Mouse (Mus musculus): ENCODE measurements around the gene Dglucy. TPM values are rescaled to one million over a fixed set of nuclear protein-coding genes. Genes with fewer than 3 reads are reported as not detected.

Gene Dglucy
- polyA plus RNA-seq, 1 experiment from 2014 or later = 2.4 TPM

DNA sequence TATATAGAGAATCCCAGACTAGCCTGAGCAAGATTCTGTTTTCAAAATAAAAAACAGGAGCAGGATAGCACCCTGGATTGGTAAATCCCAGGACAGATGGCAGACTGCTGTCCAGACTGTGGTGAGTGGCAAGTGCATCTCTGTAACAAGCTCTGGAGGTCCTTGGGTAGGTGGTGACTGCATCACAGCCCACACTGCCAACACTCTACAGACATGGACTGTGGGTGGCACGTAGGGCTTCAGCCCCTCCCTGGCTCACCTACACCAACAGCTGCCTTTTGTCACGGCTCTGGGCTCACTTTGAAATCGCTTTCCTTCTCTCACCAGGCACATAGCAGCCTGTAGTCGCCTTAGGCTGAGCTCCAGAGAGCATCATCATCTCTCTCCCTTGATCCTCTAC is 164.3 kb downstream of the Dglucy start:
- DNase-seq (ENCODE audit: low spot score) = no peak
- Histone ChIP-seq H3K9me3 (ENCODE audit: control insufficient read depth, low read length) (no peaks in the 10 kb centered on the region), H3K4me3 (ENCODE audit: low read depth, low read length) (no peak overlapping the region), H3K4me1 (replicated peaks; ENCODE audit: control insufficient read depth, insufficient read depth, low read length) (no peaks in the 10 kb centered on the region), H3K36me3 (ENCODE audit: control insufficient read depth, insufficient read depth, low read length) (peaks cover 37% of the 10 kb centered on the region), H3K27me3 (replicated peaks; ENCODE audit: control insufficient read depth, insufficient read depth, low read length) (no peaks in the 10 kb centered on the region), H3K4me2 (ENCODE audit: low read length) (no peak overlapping the region), H3K27ac (ENCODE audit: low read depth) (no peak overlapping the region), H3K9ac (ENCODE audit: low read length) (no peak overlapping the region)
- no peak for ATAC-seq (replicated peaks; ENCODE audit: low FRiP score, low TSS enrichment, low read depth)
- WGBS = 69% methylated on average over 4 of the region's 4 CpGs

DNA sequence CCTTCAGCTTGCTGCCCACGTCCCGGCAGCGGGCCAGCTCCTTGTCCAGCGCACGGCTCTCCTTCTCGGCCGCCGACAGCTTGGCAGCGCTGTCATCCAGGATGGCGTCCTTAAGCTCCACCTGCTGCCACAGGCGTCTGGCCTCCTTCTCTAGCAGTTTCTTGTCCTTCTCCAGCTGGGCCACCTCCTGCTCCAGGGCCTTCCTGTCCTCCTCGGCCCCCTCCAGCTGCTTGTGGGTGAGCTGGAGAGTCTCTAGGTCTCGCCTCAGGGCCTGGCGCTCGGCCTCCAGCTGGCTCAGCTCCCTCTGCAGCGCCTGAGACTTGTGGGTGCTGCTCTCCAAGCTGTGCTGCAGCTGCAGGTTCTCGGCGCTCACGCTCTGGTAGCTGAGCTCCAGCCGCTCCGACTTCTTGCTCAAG is 166.1 kb downstream of the Dglucy start:
- no peaks in the 10 kb centered on the region for H3K9me3 ChIP-seq (ENCODE audit: control insufficient read depth, low read length)
- no peak overlapping the region for H3K27ac ChIP-seq (ENCODE audit: low read depth)
- DNase-seq (ENCODE audit: low spot score) (no peak), ATAC-seq (replicated peaks; ENCODE audit: low FRiP score, low TSS enrichment, low read depth) (no peak)
- peaks cover 41% of the 10 kb centered on the region for H3K36me3 ChIP-seq (ENCODE audit: control insufficient read depth, insufficient read depth, low read length)
- no peaks in the 10 kb centered on the region for H3K27me3 ChIP-seq (replicated peaks; ENCODE audit: control insufficient read depth, insufficient read depth, low read length)
- 83% methylated on average over 21 of the region's 21 CpGs for WGBS
- H3K4me2 ChIP-seq (ENCODE audit: low read length) = no peak overlapping the region
- no peak overlapping the region for H3K9ac ChIP-seq (ENCODE audit: low read length)
- H3K4me3 ChIP-seq (ENCODE audit: low read depth, low read length) = no peak overlapping the region
- H3K4me1 ChIP-seq (replicated peaks; ENCODE audit: control insufficient read depth, insufficient read depth, low read length) = no peaks in the 10 kb centered on the region

DNA sequence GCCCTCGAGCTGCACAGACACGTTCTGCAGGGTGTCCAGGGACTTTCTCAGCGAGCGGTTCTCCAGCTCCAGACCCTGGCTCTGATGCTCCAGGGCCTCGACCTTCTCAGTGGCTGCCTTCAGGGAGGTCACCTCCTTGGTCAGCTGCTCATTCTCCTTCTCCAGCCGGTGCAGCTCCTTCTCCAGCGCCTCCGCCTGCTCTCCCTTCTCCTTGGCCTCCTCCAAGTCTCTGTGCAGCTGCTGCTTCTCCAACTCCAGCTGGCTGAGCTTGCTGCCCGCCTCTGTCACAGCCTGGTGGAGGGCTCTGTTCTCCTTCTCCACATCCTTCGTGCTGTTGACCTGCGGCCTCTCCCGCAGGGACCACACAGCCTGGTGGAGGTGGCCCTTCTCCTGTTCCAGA is 166.6 kb downstream of the Dglucy start:
- Histone ChIP-seq H3K9ac (ENCODE audit: low read length) (no peak overlapping the region), H3K4me2 (ENCODE audit: low read length) (no peak overlapping the region), H3K27ac (ENCODE audit: low read depth) (no peak overlapping the region), H3K9me3 (ENCODE audit: control insufficient read depth, low read length) (no peaks in the 10 kb centered on the region), H3K4me1 (replicated peaks; ENCODE audit: control insufficient read depth, insufficient read depth, low read length) (no peaks in the 10 kb centered on the region), H3K4me3 (ENCODE audit: low read depth, low read length) (no peak overlapping the region), H3K27me3 (replicated peaks; ENCODE audit: control insufficient read depth, insufficient read depth, low read length) (no peaks in the 10 kb centered on the region), H3K36me3 (ENCODE audit: control insufficient read depth, insufficient read depth, low read length) (peaks cover 38% of the 10 kb centered on the region)
- no peak for ATAC-seq (replicated peaks; ENCODE audit: low FRiP score, low TSS enrichment, low read depth)
- DNase-seq (ENCODE audit: low spot score) = no peak
- WGBS = 72% methylated on average over 12 of the region's 12 CpGs

DNA sequence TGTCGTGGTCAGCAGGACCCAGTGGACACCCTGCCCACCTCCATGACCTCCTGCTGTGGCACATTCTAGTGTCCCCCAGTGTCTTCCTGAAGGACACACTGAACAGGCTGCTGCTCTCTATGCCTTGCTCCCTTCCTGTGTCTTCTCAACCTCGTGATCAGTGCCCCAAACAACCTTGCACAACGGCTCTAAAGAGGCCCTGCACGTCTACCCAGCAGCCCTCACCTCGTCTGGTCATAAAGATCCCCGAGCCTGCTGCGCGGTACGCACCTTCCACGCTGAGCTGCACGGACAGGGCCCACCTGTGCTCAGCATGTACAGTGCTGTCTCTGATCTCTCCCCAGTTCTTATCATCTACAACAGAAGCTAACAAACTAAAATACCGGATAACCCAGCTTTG is 167.1 kb downstream of the Dglucy start:
- peaks cover 34% of the 10 kb centered on the region for H3K36me3 ChIP-seq (ENCODE audit: control insufficient read depth, insufficient read depth, low read length)
- no peak for ATAC-seq (replicated peaks; ENCODE audit: low FRiP score, low TSS enrichment, low read depth)
- no peak for DNase-seq (ENCODE audit: low spot score)
- no peaks in the 10 kb centered on the region for H3K27me3 ChIP-seq (replicated peaks; ENCODE audit: control insufficient read depth, insufficient read depth, low read length)
- no peak overlapping the region for H3K9ac ChIP-seq (ENCODE audit: low read length)
- H3K4me3 ChIP-seq (ENCODE audit: low read depth, low read length) = no peak overlapping the region
- H3K4me2 ChIP-seq (ENCODE audit: low read length) = no peak overlapping the region
- no peak overlapping the region for H3K27ac ChIP-seq (ENCODE audit: low read depth)
- WGBS = 77% methylated on average over 12 of the region's 12 CpGs
- no peaks in the 10 kb centered on the region for H3K4me1 ChIP-seq (replicated peaks; ENCODE audit: control insufficient read depth, insufficient read depth, low read length)
- H3K9me3 ChIP-seq (ENCODE audit: control insufficient read depth, low read length) = no peaks in the 10 kb centered on the region

Other genes starting within 250 kb of the Dglucy start
- 3.2 and 4.8 TPM in 2 replicates for gene Rps6ka5, start 52.1 kb upstream of the Dglucy start, polyA plus RNA-seq (2014; fragmentation: Nextera tagmentation; extraction: Ambion mirVana)
- gene Gpr68, start 129.1 kb downstream of the Dglucy start, polyA plus RNA-seq (2014; fragmentation: Nextera tagmentation; extraction: Ambion mirVana) = 0.17 and 0.53 TPM in 2 replicates
- gene Ccdc88c, start 250.0 kb downstream of the Dglucy start, polyA plus RNA-seq (2014; fragmentation: Nextera tagmentation; extraction: Ambion mirVana) = 14.5 and 15.2 TPM in 2 replicates